Mouse (Mus musculus) E14TG2a.4 (cell line): ENCODE data around the gene Tet3.

Experiments used
- H3K27me3 ChIP-seq: 2 replicates; pipeline ENCODE4 v1.6.1; 2014; ENCODE audit warnings: low read length, control low read depth; ENCODE audit not compliant: insufficient read depth
- H3K36me3 ChIP-seq: 2 replicates; pipeline ENCODE4 v1.6.1; 2014; ENCODE audit warnings: low read length, control low read depth; ENCODE audit not compliant: insufficient read depth
- H3K4me1 ChIP-seq: replicated peaks from 2 replicates; pipeline ENCODE4 v1.6.1; 2014; ENCODE audit warnings: low read depth, low read length, control low read depth
- H3K4me3 ChIP-seq: replicated peaks from 2 replicates; pipeline ENCODE4 v1.5.1; 2014; ENCODE audit warnings: mild to moderate bottlenecking, low read length
- H3K9me3 ChIP-seq: 2 replicates; pipeline ENCODE4 v1.6.1; 2014; ENCODE audit warnings: low read length, control low read depth
- CTCF ChIP-seq: conservative IDR thresholded peaks from 2 replicates; pipeline ENCODE4 v1.5.1; 2014; ENCODE audit warnings: low read length
- NANOG ChIP-seq: IDR thresholded peaks from 2 replicates; pipeline ENCODE4 v1.6.1; 2014; ENCODE audit warnings: borderline replicate concordance, low read length, mixed read lengths
- POU5F1 ChIP-seq: IDR thresholded peaks from 2 replicates; pipeline ENCODE4 v1.6.1; 2014; ENCODE audit warnings: low read length, borderline replicate concordance

The Tet3 gene

GRCm38 (mm10) chr6:83327591-83328190 is 131.2 kb downstream of the Tet3 start:
- H3K36me3 ChIP-seq: peaks cover 44% of the 10 kb centered on the region
- peaks cover 27% of the 10 kb centered on the region for H3K4me1 ChIP-seq
- TF ChIP-seq POU5F1 (no peak), NANOG (no peak), CTCF (peak; percentile 20; the same call in 1 of the 2 replicates)
- H3K9me3 ChIP-seq: no peaks in the 10 kb centered on the region
- H3K4me3 ChIP-seq: no peak overlapping the region
- H3K27me3 ChIP-seq: no peaks in the 10 kb centered on the region

- Histone ChIP-seq H3K36me3 (peaks cover 35% of the 10 kb centered on the region), H3K4me1 (peaks cover 27% of the 10 kb centered on the region), H3K4me3 (peak overlapping the region; percentile 91), H3K27me3 (no peaks in the 10 kb centered on the region), H3K9me3 (no peaks in the 10 kb centered on the region)
- TF ChIP-seq POU5F1 (no peak), NANOG (no peak), CTCF (no peak)
Observed at GRCm38 (mm10) chr6:83326761-83327160, 132.1 kb downstream of the Tet3 start.

- Histone ChIP-seq H3K36me3 (peaks cover 31% of the 10 kb centered on the region), H3K9me3 (no peaks in the 10 kb centered on the region), H3K4me1 (peaks cover 27% of the 10 kb centered on the region), H3K4me3 (peak overlapping the region; percentile 91), H3K27me3 (no peaks in the 10 kb centered on the region)
- no peak for TF ChIP-seq NANOG
- TF ChIP-seq POU5F1: no peak
- TF ChIP-seq CTCF: no peak
Observed at GRCm38 (mm10) chr6:83326394-83326736, 132.5 kb downstream of the Tet3 start.

GRCm38 (mm10) chr6:83325525-83326393 is 133.1 kb downstream of the Tet3 start, which contains the start of the genes Mthfd2 and Mob1a:
TSS of gene Mthfd2 (minus strand) at chr6:83325908.
TSS of gene Mob1a (plus strand) at chr6:83326016.
- Histone ChIP-seq H3K27me3 (no peaks in the 10 kb centered on the region; the same call in 1 of the 2 replicates), H3K36me3 (peaks cover 25% of the 10 kb centered on the region), H3K9me3 (no peaks in the 10 kb centered on the region), H3K4me3 (peak within 1 kb of the TSS; percentile 91), H3K4me1 (peaks cover 27% of the 10 kb centered on the region)
- TF ChIP-seq POU5F1: no peak
- TF ChIP-seq CTCF: no peak
- TF ChIP-seq NANOG: no peak

- Histone ChIP-seq H3K4me1 (peaks cover 24% of the 10 kb centered on the region), H3K4me3 (no peak overlapping the region)
Observed at GRCm38 (mm10) chr6:83323652-83324419, 135.0 kb downstream of the Tet3 start.

GRCm38 (mm10) chr6:83322794-83323193 is 136.1 kb downstream of the Tet3 start:
- Histone ChIP-seq H3K4me3 (no peak overlapping the region), H3K27me3 (peaks cover 2% of the 10 kb centered on the region; the same call in 1 of the 2 replicates), H3K9me3 (no peaks in the 10 kb centered on the region), H3K4me1 (peaks cover 18% of the 10 kb centered on the region), H3K36me3 (no peaks in the 10 kb centered on the region)
- TF ChIP-seq CTCF: no peak
- no peak for TF ChIP-seq NANOG
- TF ChIP-seq POU5F1: no peak

More at GRCm38 (mm10) chr6:83323652-83324419, 135.0 kb downstream of the Tet3 start:
- no peak for TF ChIP-seq CTCF
- TF ChIP-seq NANOG: no peak
- TF ChIP-seq POU5F1: no peak
- peaks cover 6% of the 10 kb centered on the region for H3K36me3 ChIP-seq
- peaks cover 2% of the 10 kb centered on the region; the same call in 1 of the 2 replicates for H3K27me3 ChIP-seq
- H3K9me3 ChIP-seq: no peaks in the 10 kb centered on the region

- Histone ChIP-seq H3K27me3 (peaks cover 2% of the 10 kb centered on the region; the same call in 1 of the 2 replicates), H3K4me1 (peaks cover 14% of the 10 kb centered on the region), H3K9me3 (no peaks in the 10 kb centered on the region), H3K36me3 (no peaks in the 10 kb centered on the region), H3K4me3 (no peak overlapping the region)
- TF ChIP-seq NANOG (no peak), CTCF (no peak)
Observed at GRCm38 (mm10) chr6:83321927-83322326, 137.0 kb downstream of the Tet3 start.
